Mouse (Mus musculus) gastrocnemius, postnatal 10 days (tissue): Measurements from ENCODE around the gene Zrsr2. TPM values are rescaled to one million over a fixed set of nuclear protein-coding genes. Genes with fewer than 3 reads are reported as not detected.

Experiments used
- DNase-seq: peaks from one replicate; pipeline ENCODE4 v3.0.0; 2021; ENCODE audit warnings: mixed read lengths
- total RNA-seq, 2 experiments: library from RNA; stranded (reverse); gene quantifications; 2 replicates each; pipeline ENCODE4 v1.2.3; 2021

Zrsr2 gene
- total RNA-seq, 2 experiments from 2014 or later = 17.6 to 18.0 TPM

- no peak for DNase-seq
Measured at GRCm38 (mm10) chrX:163885539-163885981, 72.9 kb downstream of the Zrsr2 start.

Other genes starting within 250 kb of the Zrsr2 start
- gene Rnf138rt1, start 197.3 kb downstream of the Zrsr2 start, total RNA-seq = not detected
- gene Ap1s2, start 49.6 kb downstream of the Zrsr2 start, total RNA-seq = 10 to 100 TPM; 23.0 to 26.0 TPM
- gene Car5b, start 69.3 kb upstream of the Zrsr2 start, total RNA-seq = 1 to 10 TPM; 1.4 to 1.7 TPM
- 1 to 10 TPM; 4.6 to 6.1 TPM for gene Siah1b, start 117.8 kb upstream of the Zrsr2 start, total RNA-seq
- gene Cltrn, start 130.2 kb upstream of the Zrsr2 start, total RNA-seq = not detected
- gene Ace2, start 180.7 kb upstream of the Zrsr2 start, total RNA-seq = under 1 TPM; 0.61 to 0.94 TPM